Mouse (Mus musculus): ENCODE results near the gene Fli1.
A peak's percentile ranks its signal among the peaks of the same experiment; 100 is the strongest.

DNA sequence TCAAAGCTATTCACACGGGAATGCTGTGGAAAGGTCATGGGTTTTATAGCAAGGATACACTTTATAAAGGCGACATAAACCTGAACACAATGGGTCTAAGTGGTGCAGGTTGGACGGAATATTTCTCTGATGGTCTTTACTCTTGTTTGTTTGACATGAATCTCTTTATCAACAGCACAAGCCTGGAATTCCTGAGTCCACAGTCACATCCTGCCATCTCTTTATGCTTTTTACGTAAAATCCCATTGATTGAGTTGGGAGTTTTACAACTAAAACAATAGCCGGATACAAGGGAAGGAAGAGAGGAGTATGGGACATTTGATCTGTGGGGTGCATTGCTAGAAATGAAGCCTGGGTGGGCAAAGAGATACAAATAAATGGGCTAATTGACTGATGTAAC lies 16.9 kb downstream of the Fli1 start:
- no peak for TF ChIP-seq CTCF (IDR thresholded peaks at IDR 0.05; ENCODE audit: low read depth)
- TF ChIP-seq EP300 (IDR thresholded peaks at IDR 0.05; ENCODE audit: low read depth), result peak; percentile 92
